Mouse (Mus musculus) cerebellum, adult 11 months (tissue): ENCODE results near the gene Btbd35f17.
"Not testable (repeated sequence)": the region's sequence is repeated elsewhere in the genome, so short reads cannot be mapped to it uniquely, and the experiment has no call there.

ENCODE experiments used
- DNase-seq: peaks from one replicate; pipeline ENCODE4 v3.0.0; 2022

Btbd35f17 gene

GRCm38 (mm10) chrX:4370336-4370735 is at the start of gene Btbd35f17:
Gene Btbd35f17, plus strand, starts transcription at chrX:4370636.
- DNase-seq = not testable (repeated sequence)
